Mouse (Mus musculus) heart, embryonic 11.5 days (tissue): ENCODE data around the gene H6pd. TPM values are rescaled to one million over a fixed set of nuclear protein-coding genes. Genes with fewer than 3 reads are reported as not detected.

ENCODE experiments used
- ATAC-seq: fragments of 200-750 bp; cut with Nextera tagmentation; replicated peaks from 2 replicates; pipeline ENCODE4 v1.8.0; 2017; ENCODE audit warnings: moderate library complexity; ENCODE audit not compliant: insufficient number of reproducible peaks, low FRiP score, low TSS enrichment
- H3K27ac ChIP-seq: fragments of 300-500 bp; sonication (generic); 2 replicates; pipeline ENCODE4 v1.5.1; 2014; ENCODE audit warnings: mild to moderate bottlenecking, low read depth, low read length
- H3K27me3 ChIP-seq: fragments of 300-500 bp; sonication (generic); 2 replicates; pipeline ENCODE4 v1.6.1; 2014; ENCODE audit warnings: mild to moderate bottlenecking, low read length, mixed read lengths; ENCODE audit not compliant: control insufficient read depth, insufficient read depth
- H3K36me3 ChIP-seq: fragments of 300-500 bp; sonication (generic); 2 replicates; pipeline ENCODE4 v1.6.1; 2014; ENCODE audit warnings: mild to moderate bottlenecking, low read length, moderate library complexity, mixed read lengths; ENCODE audit not compliant: control insufficient read depth, insufficient read depth
- H3K4me1 ChIP-seq: fragments of 300-500 bp; sonication (generic); 2 replicates; pipeline ENCODE4 v1.6.1; 2014; ENCODE audit warnings: low read length; ENCODE audit not compliant: control insufficient read depth, insufficient read depth
- H3K4me2 ChIP-seq: fragments of 300-500 bp; sonication (generic); 2 replicates; pipeline ENCODE4 v1.6.1; 2014; ENCODE audit warnings: mild to moderate bottlenecking, moderate library complexity
- H3K4me3 ChIP-seq: fragments of 300-500 bp; sonication (generic); 2 replicates; pipeline ENCODE4 v1.5.1; 2014; ENCODE audit warnings: low read depth, low read length
- H3K9ac ChIP-seq: fragments of 300-500 bp; sonication (generic); 2 replicates; pipeline ENCODE4 v1.6.1; 2014; ENCODE audit warnings: mild to moderate bottlenecking, low read depth, low read length, moderate library complexity
- H3K9me3 ChIP-seq: fragments of 300-500 bp; sonication (generic); replicated peaks from 2 replicates; pipeline ENCODE4 v1.6.1; 2016; ENCODE audit warnings: low read length; ENCODE audit not compliant: control insufficient read depth
- WGBS: fragments of 180-500 bp; shearing (Covaris S2); extraction: QIAGEN DNeasy Blood & Tissue Kit; methylation state at CpG from one replicate; pipeline ENCODE4 v1.1.7; 2014; ENCODE audit not compliant: insufficient replicate concordance; 5-methylcytosine and 5-hydroxymethylcytosine counted together
- polyA plus RNA-seq: library from polyadenylated mRNA; unstranded; fragments of >200 nt; fragmentation: Nextera tagmentation; extraction: Ambion mirVana; gene quantifications from 2 replicates; pipeline ENCODE4 v1.2.1, GENCODE M21; 2014

The H6pd gene
- polyA plus RNA-seq, 1 experiment from 2014 or later = 4.8 TPM

DNA sequence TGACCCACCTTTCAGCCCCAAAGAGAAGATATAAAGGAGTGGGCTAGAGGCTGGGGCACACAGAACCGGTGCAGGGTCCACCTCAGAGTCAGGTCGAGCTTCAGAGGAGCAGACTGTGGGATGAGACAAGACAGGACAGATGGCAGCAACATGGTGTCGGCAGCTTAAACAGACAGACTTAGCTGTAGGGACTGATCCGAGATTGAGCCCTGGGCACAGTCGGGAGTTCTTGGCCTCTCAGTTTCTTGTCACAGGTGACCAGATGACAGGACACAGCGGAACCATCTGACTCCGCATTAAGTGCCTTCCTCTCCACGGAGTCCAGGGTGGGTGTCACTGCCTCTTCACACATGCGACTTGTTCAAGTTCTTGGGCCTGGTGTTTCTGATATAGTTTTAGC is 41.9 kb downstream of the H6pd start:
- no peak overlapping the region for H3K4me2 ChIP-seq
- no peak overlapping the region for H3K27ac ChIP-seq
- H3K9ac ChIP-seq = no peak overlapping the region
- H3K4me3 ChIP-seq = no peak overlapping the region
- H3K9me3 ChIP-seq = no peaks in the 10 kb centered on the region
- ATAC-seq = no peak
- H3K36me3 ChIP-seq = no peaks in the 10 kb centered on the region
- WGBS = 78% methylated on average over 9 of the region's 9 CpGs
- 0 out of 2 replicates have a peak, but pooled peaks cover 6% of the 10 kb centered on the region for H3K27me3 ChIP-seq
- H3K4me1 ChIP-seq = 0 out of 2 replicates have a peak, but pooled peaks cover 3% of the 10 kb centered on the region

DNA sequence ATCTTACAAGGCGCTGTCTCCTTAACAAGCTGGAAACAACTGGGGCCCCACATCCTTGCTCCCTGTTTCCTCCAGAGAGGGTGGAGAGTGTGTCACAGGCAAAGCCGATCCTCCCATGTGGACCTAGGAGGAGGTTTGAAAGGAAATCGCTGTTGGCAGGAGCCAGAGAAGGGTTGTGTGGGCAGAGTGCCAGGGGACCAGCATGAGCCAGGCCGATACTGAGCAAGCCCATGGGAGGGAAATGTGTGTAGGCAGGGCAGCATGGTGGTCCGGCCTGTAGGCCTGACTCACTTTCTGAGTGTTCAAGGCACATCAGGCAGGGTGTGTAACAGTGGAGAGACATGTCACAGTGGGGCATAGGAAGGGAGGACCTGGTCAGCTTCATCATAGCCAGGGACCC is 42.6 kb downstream of the H6pd start:
- no peak overlapping the region for H3K27ac ChIP-seq
- no peak overlapping the region for H3K4me2 ChIP-seq
- H3K4me3 ChIP-seq = no peak overlapping the region
- no peak overlapping the region for H3K9ac ChIP-seq
- H3K36me3 ChIP-seq = no peaks in the 10 kb centered on the region
- no peaks in the 10 kb centered on the region for H3K4me1 ChIP-seq
- no peak for ATAC-seq
- H3K27me3 ChIP-seq = 0 out of 2 replicates have a peak, but pooled peaks cover 6% of the 10 kb centered on the region
- H3K9me3 ChIP-seq = no peaks in the 10 kb centered on the region
- 77% methylated on average over 5 of the region's 5 CpGs for WGBS

DNA sequence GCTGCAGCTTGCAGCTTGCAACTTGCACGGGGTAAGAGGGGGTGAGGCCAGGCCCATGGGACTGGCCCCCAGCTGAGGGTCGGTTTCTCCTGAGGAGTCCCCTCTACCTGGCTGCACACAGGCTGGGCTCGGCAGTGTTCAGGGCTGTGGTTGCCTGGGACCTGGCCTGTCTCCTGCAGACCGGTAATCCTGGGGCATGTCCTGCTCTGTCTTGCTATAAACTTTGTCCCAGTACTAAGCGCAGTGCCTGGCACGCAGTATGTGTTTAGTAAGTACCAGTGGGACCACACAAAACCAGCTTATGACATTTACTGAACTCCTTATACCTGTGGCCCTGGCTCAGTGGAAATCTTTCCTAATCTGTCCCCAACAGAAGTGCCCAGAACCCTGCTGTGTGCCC is 43.2 kb downstream of the H6pd start:
- H3K4me1 ChIP-seq = no peaks in the 10 kb centered on the region
- H3K9me3 ChIP-seq = no peaks in the 10 kb centered on the region
- H3K4me3 ChIP-seq = no peak overlapping the region
- H3K27me3 ChIP-seq = 0 out of 2 replicates have a peak, but pooled peaks cover 6% of the 10 kb centered on the region
- no peak overlapping the region for H3K9ac ChIP-seq
- no peaks in the 10 kb centered on the region for H3K36me3 ChIP-seq
- no peak overlapping the region for H3K27ac ChIP-seq
- no peak overlapping the region for H3K4me2 ChIP-seq
- WGBS = 72% methylated on average over 6 of the region's 6 CpGs
- ATAC-seq = no peak

DNA sequence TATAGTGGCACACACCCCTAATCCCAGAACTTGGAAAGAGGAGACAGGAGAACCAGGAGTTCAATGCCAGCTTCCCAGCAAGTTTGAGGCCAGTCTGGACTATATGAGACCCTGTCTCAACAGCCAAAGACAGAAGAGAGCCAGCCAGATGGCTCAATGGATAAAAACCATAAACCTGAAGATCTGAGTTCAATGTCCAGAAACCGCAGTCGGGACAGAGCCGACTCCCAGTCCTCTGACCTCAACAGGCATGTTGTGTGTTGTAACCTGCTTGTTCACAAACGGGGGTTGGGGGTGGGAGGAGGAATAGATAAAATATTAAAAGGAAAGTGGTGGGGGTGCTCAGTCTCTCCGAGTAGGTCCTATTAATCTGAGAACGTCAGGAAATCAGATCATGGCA is 43.6 kb downstream of the H6pd start:
- Histone ChIP-seq H3K4me1 (no peaks in the 10 kb centered on the region), H3K9ac (no peak overlapping the region), H3K27me3 (0 out of 2 replicates have a peak, but pooled peaks cover 6% of the 10 kb centered on the region), H3K27ac (no peak overlapping the region), H3K4me3 (no peak overlapping the region), H3K36me3 (no peaks in the 10 kb centered on the region), H3K4me2 (no peak overlapping the region), H3K9me3 (no peaks in the 10 kb centered on the region)
- ATAC-seq = no peak
- WGBS = 68% methylated on average over 6 of the region's 6 CpGs

DNA sequence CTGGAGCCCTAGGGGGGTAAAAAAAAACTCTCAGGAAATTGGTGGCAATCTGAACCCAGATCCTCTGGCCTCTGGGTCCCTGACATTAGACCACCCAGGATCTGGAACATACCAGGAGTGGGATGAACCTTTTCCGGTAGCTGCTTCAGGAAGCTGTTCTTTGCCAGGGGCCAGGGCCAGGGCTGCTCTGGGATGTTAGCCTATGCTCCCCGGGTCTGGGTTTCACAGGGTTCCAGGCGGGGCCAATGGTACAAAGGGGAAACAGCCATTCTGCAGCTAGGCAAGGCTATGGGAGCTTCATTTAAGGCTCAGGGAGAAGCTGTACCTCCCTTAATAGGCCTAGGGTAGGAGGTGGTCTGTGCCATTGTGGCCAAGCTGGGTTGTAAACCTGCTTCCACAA is 44.1 kb downstream of the H6pd start:
- no peaks in the 10 kb centered on the region for H3K4me1 ChIP-seq
- WGBS = 54% methylated on average over 3 of the region's 3 CpGs
- no peak for ATAC-seq
- no peaks in the 10 kb centered on the region for H3K9me3 ChIP-seq
- no peak overlapping the region for H3K4me3 ChIP-seq
- H3K36me3 ChIP-seq = no peaks in the 10 kb centered on the region
- H3K4me2 ChIP-seq = no peak overlapping the region
- no peak overlapping the region for H3K27ac ChIP-seq
- no peak overlapping the region for H3K9ac ChIP-seq
- H3K27me3 ChIP-seq = 0 out of 2 replicates have a peak, but pooled peaks cover 3% of the 10 kb centered on the region

DNA sequence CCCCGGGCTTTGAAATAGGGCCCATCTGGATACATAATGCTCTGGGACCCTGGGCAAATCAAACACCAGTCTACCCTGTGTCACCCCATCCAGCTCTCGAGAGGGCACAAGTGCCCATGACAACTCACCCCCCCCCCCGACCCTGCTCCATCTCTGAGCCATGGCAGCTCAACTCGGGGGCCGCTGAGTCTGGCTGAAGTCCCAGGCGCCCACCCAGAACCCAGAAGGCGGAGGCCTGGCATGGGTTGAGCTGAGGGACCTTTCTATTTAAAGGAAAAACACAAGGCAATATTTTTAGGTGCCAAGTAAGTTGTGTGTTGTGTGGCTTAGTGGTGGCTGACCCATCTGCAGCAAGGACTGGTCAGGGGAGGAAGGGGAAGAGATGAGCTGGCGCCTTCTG is 44.5 kb downstream of the H6pd start:
- WGBS = 72% methylated on average over 8 of the region's 8 CpGs
- Histone ChIP-seq H3K9me3 (no peaks in the 10 kb centered on the region), H3K4me2 (no peak overlapping the region), H3K4me1 (no peaks in the 10 kb centered on the region), H3K27me3 (0 out of 2 replicates have a peak, but pooled peaks cover 3% of the 10 kb centered on the region), H3K4me3 (no peak overlapping the region), H3K36me3 (no peaks in the 10 kb centered on the region), H3K27ac (no peak overlapping the region), H3K9ac (no peak overlapping the region)
- no peak for ATAC-seq

DNA sequence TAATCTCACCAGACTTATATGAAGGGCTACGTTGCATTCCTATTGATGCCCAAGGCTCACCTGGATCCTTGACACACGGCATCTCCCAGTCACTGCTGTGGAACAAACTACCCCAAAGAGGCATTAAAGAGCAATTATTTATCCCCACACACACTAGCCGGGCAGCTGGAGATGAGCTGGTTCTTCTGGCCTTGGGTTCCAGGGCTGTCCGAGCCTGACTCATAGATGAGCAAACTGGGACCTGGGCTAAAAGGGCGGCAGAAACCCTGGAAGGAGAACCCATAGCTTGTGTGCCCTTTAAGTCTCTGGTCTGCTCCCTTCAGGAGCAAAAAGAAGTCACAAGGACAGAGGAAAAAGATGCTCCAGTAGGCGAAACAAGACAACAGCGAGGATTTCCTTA is 48.4 kb downstream of the H6pd start:
- Histone ChIP-seq H3K36me3 (no peaks in the 10 kb centered on the region), H3K9ac (no peak overlapping the region), H3K27me3 (peaks cover 19% of the 10 kb centered on the region), H3K9me3 (no peaks in the 10 kb centered on the region), H3K27ac (no peak overlapping the region), H3K4me3 (no peak overlapping the region), H3K4me1 (peaks cover 8% of the 10 kb centered on the region), H3K4me2 (no peak overlapping the region)
- ATAC-seq = no peak
- WGBS = 81% methylated on average over 7 of the region's 7 CpGs

DNA sequence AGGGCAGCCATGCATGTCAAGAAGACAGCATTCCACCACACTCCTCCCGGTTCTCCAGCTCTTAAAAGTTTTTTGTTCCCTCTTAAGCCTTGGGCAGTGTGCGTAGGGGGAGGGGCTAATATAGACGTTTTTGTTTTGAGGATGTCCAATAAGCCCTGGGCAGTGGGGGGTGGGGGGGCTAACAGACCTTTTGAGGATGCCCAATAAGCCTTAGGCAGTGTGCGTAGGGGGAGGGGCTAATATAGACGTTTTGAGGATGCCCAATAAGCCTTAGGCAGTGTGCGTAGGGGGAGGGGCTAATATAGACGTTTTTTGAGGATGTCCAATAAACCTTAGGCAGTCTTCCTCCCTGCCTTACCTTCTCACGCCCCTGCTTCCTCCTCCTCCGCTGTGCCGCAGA is 49.0 kb downstream of the H6pd start:
- Histone ChIP-seq H3K4me1 (peaks cover 9% of the 10 kb centered on the region), H3K36me3 (no peaks in the 10 kb centered on the region), H3K9me3 (no peaks in the 10 kb centered on the region), H3K4me2 (no peak overlapping the region), H3K27ac (no peak overlapping the region), H3K27me3 (peaks cover 19% of the 10 kb centered on the region), H3K4me3 (no peak overlapping the region), H3K9ac (no peak overlapping the region)
- ATAC-seq = no peak
- 56% methylated on average over 10 of the region's 10 CpGs for WGBS

DNA sequence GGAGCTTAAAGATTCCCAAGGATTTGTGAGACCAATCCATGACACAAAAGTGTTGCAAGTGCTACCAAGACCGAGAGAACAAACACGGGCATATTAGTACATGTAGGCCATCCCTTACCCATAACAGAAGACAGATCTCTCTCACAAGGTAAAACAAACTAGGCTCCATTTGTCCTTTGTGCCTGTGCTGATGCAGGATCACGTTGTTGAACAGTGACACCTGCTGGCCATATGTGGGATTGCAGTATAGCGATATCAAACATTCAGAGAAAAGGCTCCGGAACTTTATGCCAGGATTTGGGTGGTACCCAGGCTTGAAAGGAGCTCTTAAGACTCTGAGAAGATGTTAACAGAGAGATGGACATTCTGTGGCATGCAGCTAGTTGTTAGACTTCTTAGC is 50.3 kb downstream of the H6pd start:
- ATAC-seq = no peak
- H3K9ac ChIP-seq = no peak overlapping the region
- no peak overlapping the region for H3K27ac ChIP-seq
- H3K4me2 ChIP-seq = no peak overlapping the region
- peaks cover 23% of the 10 kb centered on the region for H3K27me3 ChIP-seq
- no peaks in the 10 kb centered on the region for H3K9me3 ChIP-seq
- no peak overlapping the region for H3K4me3 ChIP-seq
- peaks cover 12% of the 10 kb centered on the region for H3K4me1 ChIP-seq
- WGBS = 5% methylated on average over 5 of the region's 5 CpGs
- H3K36me3 ChIP-seq = no peaks in the 10 kb centered on the region
